Mouse (Mus musculus): ENCODE measurements around the gene D130043K22Rik. TPM values are rescaled to one million over a fixed set of nuclear protein-coding genes. Genes with fewer than 3 reads are reported as not detected.
A peak's percentile ranks its signal among the peaks of the same experiment; 100 is the strongest.

D130043K22Rik gene
- not detected for total RNA-seq (2022)

DNA sequence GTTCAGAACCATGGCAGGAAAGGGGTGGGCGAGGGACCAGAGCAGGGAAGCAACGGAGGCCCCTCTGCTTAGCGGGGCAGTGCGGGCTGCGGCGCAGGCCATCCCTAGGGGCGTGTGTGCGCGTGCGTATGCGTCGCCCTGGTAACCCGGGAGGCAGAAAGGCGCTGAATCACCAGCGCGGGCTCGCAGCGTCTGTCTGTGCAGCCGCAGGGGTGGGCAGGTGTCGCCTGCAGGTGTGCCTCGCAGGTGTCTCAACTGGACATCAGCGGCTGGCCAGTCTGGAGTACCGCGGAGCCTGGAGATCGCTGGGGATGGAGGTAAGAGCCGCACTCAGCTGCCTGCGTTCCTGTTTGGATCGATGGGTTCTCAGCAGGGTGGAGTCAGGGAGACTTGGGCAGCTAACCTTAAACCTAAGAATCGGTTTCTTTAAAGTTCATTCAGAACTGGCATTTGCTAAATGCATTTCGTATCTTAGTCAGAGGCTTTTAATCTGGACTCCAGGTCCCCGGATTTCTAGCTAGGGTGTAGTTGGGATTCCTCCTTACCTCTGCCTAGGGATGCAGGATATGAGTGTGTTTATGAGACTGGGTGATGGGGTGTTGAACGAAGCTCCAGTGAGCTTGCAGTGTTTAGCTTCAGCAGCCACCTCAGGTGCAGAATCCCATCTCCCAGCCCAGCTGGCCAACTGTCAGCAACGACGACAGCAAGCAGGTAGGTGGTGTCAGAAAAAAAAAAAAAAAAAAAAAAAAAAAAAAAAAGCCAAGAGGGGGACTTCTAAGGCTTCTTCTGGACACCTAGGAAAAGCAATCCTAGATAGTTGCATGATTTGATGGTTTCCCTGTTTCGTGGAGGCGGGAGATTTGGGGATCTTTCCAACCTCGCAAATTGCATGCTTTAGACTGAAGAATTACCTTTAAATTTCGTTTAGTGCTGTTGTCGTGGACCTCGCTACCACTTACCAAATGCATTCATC lies at the start of gene D130043K22Rik:
TSS of gene D130043K22Rik (plus strand) at position 153 of the 973 bp plus-strand sequence.
- no peak for DNase-seq (ENCODE audit: low spot score)

DNA sequence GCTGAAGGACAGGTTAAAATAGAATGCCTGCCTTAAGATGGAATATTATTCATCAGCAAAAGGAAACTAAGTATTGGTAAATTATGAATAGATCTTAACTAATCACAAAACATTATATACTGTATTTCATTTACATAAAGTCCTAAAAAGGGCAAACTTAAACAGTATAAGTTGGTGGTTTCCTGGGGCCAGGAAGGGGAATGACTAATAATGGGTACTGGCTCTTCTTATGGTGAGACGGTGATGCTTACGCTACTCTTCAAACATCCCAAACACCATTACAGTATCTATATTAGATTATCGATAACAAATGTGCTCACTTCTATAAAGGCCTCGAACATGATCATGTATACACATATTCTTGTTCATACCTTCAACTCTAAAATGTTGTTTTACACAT lies 46.2 kb upstream of the D130043K22Rik start:
- DNase-seq (ENCODE audit: low spot score): no peak

DNA sequence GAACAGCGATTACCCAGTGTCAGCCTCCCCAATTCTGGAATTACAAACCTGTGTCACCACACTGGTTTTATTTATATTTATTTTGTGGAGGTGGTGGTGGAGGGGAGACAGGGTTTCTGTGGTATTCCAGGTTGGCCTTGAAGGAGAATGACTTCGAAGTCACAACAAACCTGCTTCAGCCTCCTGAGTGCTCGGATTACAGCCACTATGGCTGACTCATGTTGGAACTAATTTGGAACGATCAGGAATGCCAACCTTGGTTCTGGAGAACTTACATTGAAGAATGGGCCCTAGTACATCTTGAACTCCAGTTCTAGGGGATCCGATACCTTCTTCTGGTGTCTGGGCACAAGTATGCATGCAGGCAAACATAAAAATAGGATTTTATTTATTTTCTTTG lies 45.6 kb upstream of the D130043K22Rik start:
- DNase-seq (ENCODE audit: low spot score): no peak

DNA sequence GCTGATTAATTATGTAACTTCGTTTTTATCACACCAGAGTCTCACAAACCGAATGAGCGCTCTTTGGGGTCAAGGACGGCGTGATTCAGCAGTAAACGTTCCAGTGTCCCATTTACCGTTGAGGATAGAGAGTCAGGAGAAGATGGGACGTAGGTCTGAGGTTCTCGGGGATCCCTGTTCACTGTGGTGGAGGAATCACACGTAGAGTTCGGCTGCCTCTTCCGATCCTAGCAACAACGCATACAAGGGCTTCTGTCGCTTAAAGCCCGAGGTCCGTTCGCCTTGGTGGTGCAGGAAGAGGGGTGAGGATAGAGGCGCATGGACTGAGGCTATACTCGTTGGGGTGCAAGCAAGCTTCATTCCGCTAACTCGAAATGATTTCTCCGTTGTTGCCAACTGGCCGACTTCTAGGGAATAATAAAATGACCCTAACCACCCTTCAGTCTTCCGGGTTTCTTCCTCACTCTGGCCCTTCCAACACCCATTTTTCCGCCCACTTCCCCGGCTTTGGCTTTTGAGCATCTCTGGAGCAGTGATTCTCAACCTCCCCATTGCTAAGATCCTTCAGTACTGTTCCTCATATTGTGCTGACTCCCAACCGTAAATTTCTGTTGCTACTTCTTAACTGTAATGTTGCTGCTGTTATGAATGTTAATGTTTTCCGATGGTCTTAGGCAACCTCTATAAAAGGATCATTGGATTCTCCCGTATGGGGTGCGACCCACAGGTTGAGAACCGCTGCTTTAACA lies 44.8 kb upstream of the D130043K22Rik start:
- peak; percentile 57 for DNase-seq (ENCODE audit: low spot score)

DNA sequence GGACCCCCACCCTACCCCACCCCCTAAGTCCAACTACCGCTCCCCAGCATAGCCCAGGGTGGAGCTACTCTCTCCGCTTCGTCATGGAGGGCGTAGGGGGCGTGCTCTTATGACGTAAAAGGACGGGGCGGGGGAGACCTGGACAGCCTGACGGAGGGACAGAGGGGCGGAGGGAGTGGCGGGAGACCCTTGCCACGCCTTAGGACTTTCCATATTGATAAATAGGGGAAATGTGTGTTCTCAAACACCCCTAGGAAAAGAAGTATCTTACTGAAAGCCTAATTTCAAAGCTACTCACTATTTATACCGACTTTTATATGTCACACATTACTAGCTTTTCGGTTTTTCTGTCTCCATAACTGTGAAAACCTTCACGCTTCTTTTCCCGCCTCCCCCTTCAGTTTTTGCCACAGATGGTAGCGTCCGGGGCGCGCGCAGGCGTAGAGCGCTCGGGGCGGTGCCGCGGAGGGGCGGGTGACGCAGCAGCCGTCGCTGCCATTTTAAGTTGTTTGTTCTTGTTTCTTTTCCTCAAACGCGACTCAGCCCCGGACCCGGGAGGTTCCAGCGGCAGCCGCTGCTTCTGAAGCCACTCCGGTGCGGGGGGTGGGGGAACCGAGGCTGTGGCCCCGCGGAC lies 44.1 kb upstream of the D130043K22Rik start:
- peak; percentile 98 for DNase-seq (ENCODE audit: low spot score)

DNA sequence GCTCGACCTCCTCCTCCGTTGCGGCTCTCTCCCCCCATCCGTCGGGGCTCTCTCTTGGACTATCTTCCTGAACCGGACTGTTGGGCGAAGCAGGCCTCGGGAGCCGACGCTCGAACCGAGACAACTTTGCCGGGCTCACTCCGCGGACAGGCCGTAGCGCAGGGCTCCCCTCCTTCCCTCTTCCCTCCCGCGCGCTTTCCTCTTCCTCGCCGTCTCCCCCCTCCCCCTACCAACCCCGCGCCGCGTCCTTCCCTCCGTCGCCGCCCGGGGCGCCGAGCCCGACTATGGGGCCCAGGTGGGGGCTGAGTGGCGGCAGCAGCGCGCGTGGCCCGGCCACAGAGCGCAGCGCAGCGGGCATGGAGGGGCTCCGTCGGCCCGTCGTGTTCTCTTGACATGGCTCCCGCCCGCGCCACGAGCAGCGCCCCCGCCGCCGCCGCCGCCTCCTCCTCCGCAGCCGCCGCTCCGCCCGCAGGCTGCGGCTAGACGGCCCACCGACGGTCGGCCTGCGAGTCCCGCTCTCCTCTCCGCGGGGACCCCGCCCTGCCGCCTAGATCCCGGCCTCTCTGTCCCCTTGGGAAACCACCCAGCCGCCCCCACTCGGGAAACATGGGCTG lies 43.5 kb upstream of the D130043K22Rik start, which contains the start of gene BC005537:
TSS of gene BC005537 (plus strand) at position 350 of the 614 bp plus-strand sequence.
- DNase-seq (ENCODE audit: low spot score): no peak

DNA sequence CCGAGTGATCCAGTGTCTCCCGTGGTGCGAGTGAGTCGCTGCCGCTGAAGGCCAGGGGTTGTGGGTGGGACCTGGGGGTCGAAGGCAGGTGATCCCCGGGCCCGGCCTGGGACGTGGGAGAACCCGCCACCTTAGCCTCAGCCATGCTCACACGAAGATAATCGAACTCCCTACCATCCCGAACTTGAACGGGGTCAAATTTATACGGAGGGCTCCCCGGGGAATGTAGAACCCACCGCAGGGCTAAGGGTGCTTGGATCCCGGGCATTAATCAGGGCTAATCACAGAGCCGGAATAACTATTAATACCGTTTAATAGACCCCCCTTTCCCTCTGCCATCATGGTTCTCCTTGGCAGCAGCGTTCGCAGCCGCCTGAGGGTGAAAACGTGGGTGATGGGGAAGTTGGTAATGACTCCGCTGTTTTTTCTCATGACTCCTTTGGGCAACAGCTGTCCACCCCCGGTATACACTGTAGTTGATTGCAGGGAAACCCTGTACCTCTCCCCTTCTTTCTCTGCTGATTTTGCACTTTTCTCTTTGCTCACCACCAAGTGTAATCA lies 42.7 kb upstream of the D130043K22Rik start:
- DNase-seq (ENCODE audit: low spot score): no peak

DNA sequence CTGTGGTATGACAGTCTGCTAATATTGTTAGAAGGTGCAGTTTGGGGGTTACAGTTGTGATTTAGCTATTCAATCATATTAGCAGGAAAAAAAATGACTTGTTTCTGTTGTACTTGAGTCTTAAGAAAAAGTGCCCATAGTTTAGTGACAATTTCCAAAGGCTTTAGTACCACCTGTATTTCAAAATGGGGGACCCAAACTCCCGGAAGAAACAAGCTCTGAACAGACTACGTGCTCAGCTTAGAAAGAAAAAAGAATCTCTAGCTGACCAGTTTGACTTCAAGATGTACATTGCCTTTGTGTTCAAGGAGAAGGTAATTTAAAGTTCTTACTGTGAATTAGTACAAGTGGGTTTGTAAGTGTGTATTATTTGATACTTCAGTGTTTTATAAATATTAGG lies 41.7 kb upstream of the D130043K22Rik start:
- no peak for DNase-seq (ENCODE audit: low spot score)

DNA sequence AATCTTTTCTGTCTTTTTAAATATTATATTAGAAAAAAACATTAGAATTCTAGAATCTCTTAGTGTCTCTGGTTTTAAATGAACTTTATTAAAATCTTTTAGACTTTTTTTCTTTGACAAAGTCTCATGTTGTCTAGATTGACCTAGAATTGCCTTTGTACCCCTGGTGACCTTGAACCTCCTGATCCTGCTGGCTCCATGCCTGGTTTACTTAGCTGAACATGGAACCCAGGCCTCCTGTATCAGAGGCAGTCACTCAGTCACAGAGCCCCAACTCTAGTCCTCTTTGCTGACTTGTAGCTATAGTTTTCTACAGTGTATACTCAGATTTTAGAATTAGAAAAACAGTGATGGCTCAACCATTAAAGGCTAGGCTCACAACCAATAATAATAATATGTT lies 38.9 kb upstream of the D130043K22Rik start:
- DNase-seq (ENCODE audit: low spot score): no peak

DNA sequence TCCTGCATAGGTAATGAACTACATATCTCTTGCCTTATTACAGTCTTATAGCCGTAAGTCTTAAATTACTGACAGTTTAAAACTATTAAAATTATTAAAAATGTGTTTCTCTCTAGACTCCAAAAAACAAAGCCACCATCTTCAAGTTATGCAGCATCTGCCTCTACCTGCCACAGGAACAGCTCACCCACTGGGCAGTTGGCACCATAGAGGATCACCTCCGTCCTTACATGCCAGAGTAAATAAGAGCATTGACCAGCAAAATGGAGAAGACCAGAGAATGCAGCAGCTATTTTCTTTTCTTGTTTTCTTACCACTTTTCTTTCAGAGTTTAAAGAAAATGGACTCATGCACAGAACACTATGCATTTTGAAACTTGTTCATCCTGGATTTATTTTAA lies 32.4 kb upstream of the D130043K22Rik start:
- no peak for DNase-seq (ENCODE audit: low spot score)

DNA sequence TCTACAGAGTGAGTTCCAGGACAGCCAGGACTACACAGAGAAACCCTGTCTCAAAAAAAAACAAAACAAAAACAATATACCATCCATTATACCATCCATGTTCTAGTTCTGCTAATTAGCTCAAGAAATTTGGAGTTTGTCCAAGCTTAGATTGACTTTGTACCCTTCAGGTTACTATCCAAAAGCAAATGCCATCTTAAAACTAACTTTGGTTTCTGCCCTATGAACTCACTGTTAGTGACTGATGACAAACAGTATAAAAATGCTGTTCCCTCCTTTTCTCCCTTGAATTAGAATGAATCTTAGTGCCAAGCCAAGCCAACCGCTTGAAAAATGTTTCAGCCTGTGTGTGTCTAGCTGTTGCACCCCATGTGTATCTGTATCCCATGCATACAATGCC lies 30.3 kb upstream of the D130043K22Rik start:
- DNase-seq (ENCODE audit: low spot score): no peak

DNA sequence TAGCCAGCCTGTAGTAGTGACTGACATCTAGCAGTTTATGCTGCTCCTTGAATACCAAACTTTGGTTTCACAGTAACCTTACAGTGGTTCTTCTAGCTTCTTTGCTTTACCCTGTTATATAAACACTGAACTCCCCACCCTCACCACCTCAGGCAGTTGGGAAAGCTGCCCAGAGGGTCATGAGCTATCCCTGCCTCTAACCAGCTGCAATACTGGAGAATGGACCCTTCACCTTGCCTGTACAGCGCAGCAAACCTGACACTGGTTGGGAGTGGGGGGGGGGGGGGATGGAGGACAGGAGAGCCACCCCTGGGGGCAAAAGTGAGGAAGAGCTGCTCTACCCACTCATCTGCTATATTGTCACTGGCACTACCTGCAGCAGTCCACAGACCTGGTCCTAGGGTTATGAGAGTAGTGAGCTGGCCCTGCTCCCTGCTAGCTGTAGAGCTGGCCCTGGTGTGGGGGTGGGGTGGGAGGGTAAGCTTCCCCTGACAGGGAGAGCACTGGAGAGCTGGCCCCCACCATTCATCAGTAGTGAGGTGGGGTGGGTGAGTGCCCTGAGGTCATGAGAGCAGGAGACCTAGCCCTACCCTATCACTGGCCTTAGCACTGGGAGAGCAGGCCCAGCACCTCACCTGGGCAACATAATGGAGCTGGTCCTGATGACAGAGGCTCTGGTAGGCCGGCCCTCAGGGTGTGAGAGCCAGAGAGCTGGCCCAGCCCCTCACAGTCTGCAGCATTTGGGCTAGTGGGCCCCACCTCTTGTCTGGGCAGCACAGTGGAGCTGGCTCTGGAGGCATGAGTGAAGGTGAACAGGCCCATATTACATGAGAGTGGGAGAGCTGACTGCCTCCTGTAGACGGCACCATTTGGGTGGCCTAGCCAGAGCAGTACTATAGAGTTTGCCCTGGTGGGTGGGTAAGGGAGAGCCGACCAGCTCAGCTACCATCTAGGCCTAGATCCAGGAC lies 28.5 kb upstream of the D130043K22Rik start:
- DNase-seq (ENCODE audit: low spot score): no peak

DNA sequence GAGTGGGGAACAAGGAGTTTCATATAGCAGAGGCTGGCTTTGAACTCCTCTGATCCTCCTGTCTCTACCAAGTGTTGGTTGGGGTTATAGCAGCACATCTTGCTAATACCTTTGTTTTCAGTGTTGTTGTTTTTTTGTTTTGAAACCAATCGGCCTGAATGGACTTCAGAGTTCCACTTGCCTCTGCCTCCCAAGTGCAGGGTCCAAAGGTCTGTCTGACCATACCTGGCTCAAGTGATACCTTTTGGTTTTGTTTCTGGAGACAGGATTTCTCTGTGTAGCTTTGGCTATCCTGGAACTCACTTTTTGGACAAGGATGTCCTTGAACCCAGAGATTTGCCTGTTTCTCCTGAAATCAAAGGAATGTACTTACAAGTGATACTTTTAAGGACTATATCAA lies 25.0 kb upstream of the D130043K22Rik start:
- DNase-seq (ENCODE audit: low spot score): no peak

DNA sequence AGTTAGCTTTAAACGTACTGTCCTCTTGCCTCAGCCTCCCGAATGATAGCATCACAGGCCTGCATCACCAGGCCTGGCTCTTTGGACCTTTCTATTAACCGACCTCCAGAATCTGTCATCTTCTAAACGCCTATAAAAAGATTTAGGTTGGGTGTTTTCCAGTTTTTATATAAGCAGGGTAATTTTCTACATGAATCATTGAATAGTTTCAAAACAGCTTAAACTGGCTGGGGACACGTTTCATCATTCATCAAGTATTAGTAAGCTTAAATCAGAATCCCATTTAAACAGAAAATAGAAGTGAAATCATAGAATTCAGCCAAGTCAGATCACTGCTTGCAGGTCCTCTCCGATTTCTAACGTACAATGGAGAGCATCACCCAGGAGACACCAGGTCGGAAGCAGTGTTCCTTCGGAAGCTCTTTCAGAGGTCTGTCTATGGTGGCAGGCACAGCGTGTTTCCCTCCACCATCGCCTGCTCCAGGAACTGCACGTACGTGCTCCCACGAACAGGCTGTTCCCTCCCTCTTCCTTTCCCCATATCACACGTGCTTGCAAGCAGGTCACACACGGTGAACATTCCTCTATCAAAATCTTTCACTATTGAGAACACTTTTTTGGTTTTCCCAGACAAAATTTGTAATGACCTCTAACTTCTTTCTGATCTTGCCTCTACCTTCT lies 22.1 kb upstream of the D130043K22Rik start:
- no peak for DNase-seq (ENCODE audit: low spot score)

DNA sequence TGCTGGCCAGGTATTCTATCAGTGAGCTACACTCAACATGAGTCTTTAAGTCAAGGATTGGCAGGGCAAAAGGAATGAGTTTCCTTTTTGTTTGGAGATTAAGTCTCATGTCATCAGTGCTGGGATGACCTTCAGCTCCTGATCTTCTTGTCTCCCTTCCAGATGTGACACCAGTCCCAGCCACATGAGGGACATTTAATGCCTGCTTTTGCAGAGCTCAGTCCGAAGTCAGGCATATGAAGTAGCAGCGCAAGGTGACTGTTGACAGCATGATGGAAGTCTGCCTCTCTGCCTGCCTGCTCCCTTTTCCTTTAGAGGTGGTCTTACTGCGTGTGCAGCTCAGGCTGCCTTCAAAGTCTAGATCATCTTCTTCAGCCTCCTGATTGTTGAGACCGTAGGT lies 20.3 kb upstream of the D130043K22Rik start:
- DNase-seq (ENCODE audit: low spot score): no peak

DNA sequence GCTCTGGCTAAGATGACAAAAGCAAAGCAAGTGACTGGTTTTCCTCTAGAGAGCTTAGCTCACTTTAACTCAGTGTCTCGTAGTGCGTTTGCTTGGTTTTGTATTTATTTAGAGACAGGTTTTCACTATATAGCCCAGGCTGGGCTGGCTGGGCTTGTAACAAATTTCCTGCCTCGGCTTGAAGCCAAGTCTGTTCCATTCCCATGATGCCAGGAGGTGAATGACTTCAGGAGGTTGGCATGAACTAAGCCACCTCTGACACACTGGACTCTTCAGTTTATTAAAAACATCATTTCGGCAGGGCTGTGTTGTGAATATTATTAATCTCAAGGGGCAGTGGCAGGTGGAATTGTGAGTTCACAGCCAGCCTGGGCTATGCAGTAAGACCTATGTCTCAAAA lies 19.3 kb upstream of the D130043K22Rik start:
- no peak for DNase-seq (ENCODE audit: low spot score)

DNA sequence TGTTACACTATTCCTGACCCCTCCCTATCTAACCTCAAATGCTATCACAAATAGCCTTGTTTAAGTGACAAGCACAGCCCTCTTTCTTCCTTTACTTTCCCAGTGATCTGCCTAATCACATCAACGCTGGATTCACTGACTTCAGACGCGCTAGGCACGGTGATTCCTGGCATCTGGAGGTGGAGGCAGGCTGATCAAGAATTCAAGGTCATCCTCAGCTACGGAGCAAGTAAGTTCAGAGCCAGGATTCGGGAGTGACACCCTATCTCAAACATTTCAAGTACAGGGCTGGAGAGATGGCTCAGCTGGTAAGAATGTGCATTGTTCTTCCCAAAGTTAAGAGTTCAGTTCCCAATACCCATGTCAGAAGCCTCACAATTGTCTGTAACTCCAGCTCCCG lies 18.8 kb upstream of the D130043K22Rik start:
- no peak for DNase-seq (ENCODE audit: low spot score)

DNA sequence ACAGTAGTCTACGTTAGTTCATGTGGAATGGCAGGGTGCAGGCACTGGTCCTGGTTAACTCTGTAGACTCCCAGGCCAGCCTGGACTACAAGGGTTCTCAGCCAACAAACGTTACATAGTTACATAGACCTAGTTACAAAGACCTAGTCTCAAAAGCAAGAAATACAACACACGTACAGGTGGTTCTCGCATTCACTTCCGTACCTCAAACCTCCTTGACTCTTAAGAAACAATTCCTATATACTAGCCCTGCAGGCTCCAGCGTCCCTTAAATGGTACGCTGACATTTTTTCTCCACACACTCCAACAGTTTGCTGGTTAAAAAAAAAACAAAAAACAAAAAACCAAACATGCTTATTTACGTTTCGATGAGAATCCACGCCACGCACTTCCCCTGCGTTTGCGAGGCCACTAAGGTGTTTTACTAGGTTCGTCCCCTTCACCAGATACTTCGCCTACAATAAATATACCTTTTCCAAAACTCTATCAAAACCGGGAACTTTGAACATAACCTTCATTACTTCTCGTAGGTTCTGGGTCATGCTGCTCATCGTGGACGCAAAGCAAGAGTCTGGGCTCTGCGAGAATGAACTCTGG lies 14.1 kb upstream of the D130043K22Rik start:
- DNase-seq (ENCODE audit: low spot score): no peak

All from heart, adult 8-10 months (tissue).